Mouse (Mus musculus): ENCODE measurements around the gene Hmga1.
A peak's percentile ranks its signal among the peaks of the same experiment; 100 is the strongest.

DNA sequence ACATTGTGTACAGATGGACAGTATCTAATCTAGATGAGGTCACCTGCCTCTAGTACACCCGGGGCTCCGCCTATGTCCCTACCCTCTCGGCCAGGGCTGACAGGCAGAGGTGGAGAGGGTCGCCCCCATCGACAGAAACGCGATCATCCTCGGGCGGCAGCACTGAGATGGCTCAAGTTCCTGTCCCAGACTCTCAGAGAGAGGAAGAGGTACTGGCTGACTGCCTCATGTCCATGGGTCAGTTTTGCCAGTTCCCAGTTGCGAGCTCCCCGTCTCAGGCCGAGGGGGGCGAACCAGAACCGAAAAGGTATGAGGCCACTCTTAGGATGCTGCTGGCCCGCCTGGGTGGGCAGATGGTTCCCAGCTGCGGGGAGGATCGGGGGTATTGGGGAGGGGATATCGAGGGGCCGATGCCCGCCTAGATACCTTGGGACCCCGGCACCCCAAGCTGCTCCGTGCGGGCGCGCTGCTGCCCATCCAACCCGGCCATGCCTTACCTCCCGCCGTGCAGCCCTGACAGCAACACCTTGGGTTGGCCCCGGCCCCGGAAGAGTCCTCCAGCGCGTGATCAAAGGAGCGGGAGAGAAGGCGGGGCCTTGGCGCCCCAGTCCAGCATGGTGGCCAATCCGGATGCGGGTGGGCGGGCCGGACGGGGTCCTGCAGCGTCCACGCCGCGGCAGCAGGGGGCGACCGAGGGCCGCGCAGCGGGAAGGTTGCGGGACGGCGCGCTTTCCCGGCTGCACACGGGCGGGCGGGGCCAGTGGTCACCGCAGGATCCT lies 9.1 kb downstream of the Hmga1 start, which contains the start of gene AI413582:
- TF ChIP-seq POLR2A (IDR thresholded peaks at IDR 0.05; ENCODE audit: low read depth, low read length): peak; percentile 91
- TF ChIP-seq CTCF (conservative IDR thresholded peaks at IDR 0.05 in 1 of 2, IDR thresholded peaks at IDR 0.05 in 1 of 2; ENCODE audit: low read depth in 2 of 2, low read length in 2 of 2): peak in 1 of 2 experiments; percentile 90; a peak in 2 of 4 replicates
- TF ChIP-seq GABPA (IDR thresholded peaks at IDR 0.05; ENCODE audit: insufficient replicate concordance, low read depth, low read length): no peak
